ENCODE assay signal across 8 mouse cellular contexts in genomic region chr8:11173284-11174191, GRCm38 (mm10).
DNase-seq lines count a peak whose midpoint lies in the region; ATAC-seq lines count a peak whose summit lies in the region.

No protein-coding gene starts in this region.

- no peaks in the 10 kb centered on the region for H3K27me3 ChIP-seq in forebrain, embryonic 16.5 days (replicated peaks; ENCODE audit: control insufficient read depth, insufficient read depth, low read length)
- H3K27me3 ChIP-seq in hindbrain, embryonic 11.5 days (ENCODE audit: control insufficient read depth, insufficient read depth, low read length): no peaks in the 10 kb centered on the region
- peaks cover 4% of the 10 kb centered on the region; the same call in 1 of the 2 replicates for H3K27me3 ChIP-seq in limb, embryonic 13.5 days
- H3K27me3 ChIP-seq in midbrain, embryonic 12.5 days: 0 out of 2 replicates have a peak, but pooled peaks cover 6% of the 10 kb centered on the region

- no peak overlapping the region for H3K4me2 ChIP-seq in forebrain, embryonic 16.5 days (ENCODE audit: low read length)
- H3K4me2 ChIP-seq in hindbrain, embryonic 11.5 days (replicated peaks; ENCODE audit: low read depth, low read length): no peak overlapping the region
- H3K4me2 ChIP-seq in limb, embryonic 13.5 days (replicated peaks): no peak overlapping the region
- H3K4me2 ChIP-seq in midbrain, embryonic 12.5 days (replicated peaks): no peak overlapping the region

- no peaks in the 10 kb centered on the region for H3K36me3 ChIP-seq in forebrain, embryonic 16.5 days (ENCODE audit: control insufficient read depth, insufficient read depth)
- H3K36me3 ChIP-seq in hindbrain, embryonic 11.5 days (ENCODE audit: control insufficient read depth, insufficient read depth, low read length): no peaks in the 10 kb centered on the region
- H3K36me3 ChIP-seq in limb, embryonic 13.5 days: no peaks in the 10 kb centered on the region
- no peaks in the 10 kb centered on the region for H3K36me3 ChIP-seq in midbrain, embryonic 12.5 days

- H3K27ac ChIP-seq in forebrain, embryonic 16.5 days (ENCODE audit: low read length): no peak overlapping the region
- H3K27ac ChIP-seq in hindbrain, embryonic 11.5 days (ENCODE audit: low read depth, low read length): no peak overlapping the region
- H3K27ac ChIP-seq in limb, embryonic 13.5 days: no peak overlapping the region
- H3K27ac ChIP-seq in midbrain, embryonic 12.5 days (replicated peaks): no peak overlapping the region

- H3K9me3 ChIP-seq in forebrain, embryonic 16.5 days (ENCODE audit: control insufficient read depth, low read length): no peaks in the 10 kb centered on the region
- H3K9me3 ChIP-seq in hindbrain, embryonic 11.5 days (ENCODE audit: control insufficient read depth, low read length): no peaks in the 10 kb centered on the region
- no peaks in the 10 kb centered on the region for H3K9me3 ChIP-seq in limb, embryonic 13.5 days
- no peaks in the 10 kb centered on the region for H3K9me3 ChIP-seq in midbrain, embryonic 12.5 days

- peak; percentile 50 to 53 for DNase-seq in layer of hippocampus, postnatal 10 days (ENCODE audit: low spot score in 2 of 2)
- DNase-seq in layer of hippocampus, adult 8-10 months (ENCODE audit: low spot score in 2 of 2): no peak
- DNase-seq in cerebellum, adult 11-12 months: peak; percentile 56
- DNase-seq in hindbrain, embryonic 11.5 days (ENCODE audit: low spot score): peak; percentile 69
- peak; percentile 57 for DNase-seq in testis, postnatal 10 days (ENCODE audit: low spot score)

- ATAC-seq in forebrain, embryonic 16.5 days: peak; percentile 77
- 0 out of 2 replicates have a peak, but pooled peaks have one; percentile 33 for ATAC-seq in hindbrain, embryonic 11.5 days (ENCODE audit: low FRiP score)
- peak; percentile 70 for ATAC-seq in limb, embryonic 13.5 days (ENCODE audit: low FRiP score, low read depth)
- ATAC-seq in midbrain, embryonic 12.5 days (ENCODE audit: low FRiP score, low read depth): peak; percentile 44; the same call in 1 of the 2 replicates

- WGBS in forebrain, embryonic 16.5 days: 51% methylated on average over 17 of the region's 17 CpGs
- 74% methylated on average over 17 of the region's 17 CpGs for WGBS in hindbrain, embryonic 11.5 days
- WGBS in limb, embryonic 13.5 days: 71% methylated on average over 17 of the region's 17 CpGs
- 73% methylated on average over 17 of the region's 17 CpGs for WGBS in midbrain, embryonic 12.5 days

- no peak overlapping the region for H3K9ac ChIP-seq in forebrain, embryonic 16.5 days (replicated peaks; ENCODE audit: low read depth, low read length)
- no peak overlapping the region for H3K9ac ChIP-seq in hindbrain, embryonic 11.5 days (ENCODE audit: low read depth, low read length)
- no peak overlapping the region for H3K9ac ChIP-seq in limb, embryonic 13.5 days
- no peak overlapping the region for H3K9ac ChIP-seq in midbrain, embryonic 12.5 days (replicated peaks)

- H3K4me3 ChIP-seq in forebrain, embryonic 16.5 days (replicated peaks; ENCODE audit: low read length): no peak overlapping the region
- H3K4me3 ChIP-seq in hindbrain, embryonic 11.5 days (ENCODE audit: low read depth, low read length): no peak overlapping the region
- H3K4me3 ChIP-seq in limb, embryonic 13.5 days: no peak overlapping the region
- H3K4me3 ChIP-seq in midbrain, embryonic 12.5 days: no peak overlapping the region

- H3K4me1 ChIP-seq in forebrain, embryonic 16.5 days (replicated peaks; ENCODE audit: control insufficient read depth, insufficient read depth, low read length): no peaks in the 10 kb centered on the region; the same call in 1 of the 2 replicates
- H3K4me1 ChIP-seq in hindbrain, embryonic 11.5 days (replicated peaks; ENCODE audit: control insufficient read depth, insufficient read depth, low read length): no peaks in the 10 kb centered on the region
- peaks cover 8% of the 10 kb centered on the region; the same call in 1 of the 2 replicates for H3K4me1 ChIP-seq in limb, embryonic 13.5 days
- no peaks in the 10 kb centered on the region for H3K4me1 ChIP-seq in midbrain, embryonic 12.5 days

Comparison
In these comparisons a context has a peak if more than half of its experiments do, and no peak if none do; other contexts are left out.
1. DNase-seq: peak in layer of hippocampus, postnatal 10 days (2 of 2), cerebellum, adult 11-12 months (single experiment), hindbrain, embryonic 11.5 days (single experiment) and testis, postnatal 10 days (single experiment); none in layer of hippocampus, adult 8-10 months (0 of 2).
2. Peak in every context shown above with its lines, with median percentiles within 50 percentile points of each other: ATAC-seq.